Mouse (Mus musculus): ENCODE results near the gene Sptlc2.
"Not testable (repeated sequence)": the region's sequence is repeated elsewhere in the genome, so short reads cannot be mapped to it uniquely, and the experiment has no call there.

Gene Sptlc2

DNA sequence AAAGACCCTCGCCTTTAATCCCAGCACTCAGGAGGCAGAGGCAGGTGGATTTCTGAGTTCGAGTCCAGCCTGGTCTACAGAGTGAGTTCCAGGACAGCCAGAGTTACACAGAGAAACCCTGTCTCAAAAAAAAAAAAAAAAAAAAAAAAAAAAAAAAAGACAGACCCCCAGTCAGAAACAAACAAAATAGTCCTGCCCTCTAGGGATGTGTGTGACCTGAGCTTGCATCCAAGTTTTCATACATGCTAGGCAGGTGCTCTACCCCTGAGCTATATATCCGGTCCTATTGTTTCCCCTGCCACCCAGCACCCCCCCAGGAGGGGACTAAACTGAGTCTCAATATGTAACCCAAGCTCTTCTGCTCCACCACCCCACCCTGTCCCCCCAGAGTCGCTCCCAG, 110.9 kb downstream of the Sptlc2 start:
- DNase-seq (ENCODE audit: low spot score), result not testable (repeated sequence)

DNA sequence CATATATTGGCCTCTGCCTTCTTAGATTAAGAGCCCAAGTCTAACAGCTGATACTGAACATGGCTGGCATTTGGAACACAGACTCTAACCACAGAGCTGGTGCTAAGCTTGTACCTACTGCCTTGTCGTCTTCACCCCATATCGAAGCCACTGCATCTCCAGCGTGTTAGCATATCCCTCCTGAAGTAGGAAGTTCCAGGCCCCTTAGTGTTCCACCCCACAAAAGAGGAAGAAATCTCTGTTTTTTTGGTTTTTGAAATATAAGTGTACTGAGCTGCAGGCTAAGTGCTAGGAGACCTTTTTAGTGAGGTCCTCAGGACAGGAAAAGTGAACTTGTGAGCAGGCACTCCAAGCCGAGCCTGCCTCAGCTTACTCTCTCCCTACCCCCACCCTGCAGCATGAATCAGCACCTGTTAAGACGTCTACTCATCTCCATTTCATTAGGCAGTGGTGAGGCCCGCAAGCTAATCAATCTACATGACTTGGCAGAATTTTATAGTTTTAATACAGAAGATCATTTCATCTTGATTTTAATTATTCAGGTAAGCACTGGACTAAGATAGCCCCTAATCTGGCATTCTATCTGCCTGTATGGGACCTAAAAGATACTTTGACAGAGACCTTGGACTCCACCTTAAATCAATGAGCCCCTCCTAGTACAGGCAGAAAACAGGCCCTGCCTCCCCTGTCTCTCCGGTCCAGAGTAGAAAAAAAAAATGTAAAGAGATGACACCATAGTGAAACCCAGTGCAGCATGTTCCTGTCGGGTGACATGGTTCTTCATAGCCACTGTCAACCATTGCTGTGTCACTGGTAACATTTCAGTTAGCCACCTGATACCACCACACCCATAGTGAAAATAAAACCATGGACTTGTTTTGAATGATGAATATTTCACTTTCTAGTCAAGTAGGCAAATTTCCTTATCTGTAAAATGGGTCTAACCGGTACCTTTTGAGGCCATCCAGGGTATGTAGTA, 113.0 kb downstream of the Sptlc2 start:
- DNase-seq (ENCODE audit: low spot score), result no peak

DNA sequence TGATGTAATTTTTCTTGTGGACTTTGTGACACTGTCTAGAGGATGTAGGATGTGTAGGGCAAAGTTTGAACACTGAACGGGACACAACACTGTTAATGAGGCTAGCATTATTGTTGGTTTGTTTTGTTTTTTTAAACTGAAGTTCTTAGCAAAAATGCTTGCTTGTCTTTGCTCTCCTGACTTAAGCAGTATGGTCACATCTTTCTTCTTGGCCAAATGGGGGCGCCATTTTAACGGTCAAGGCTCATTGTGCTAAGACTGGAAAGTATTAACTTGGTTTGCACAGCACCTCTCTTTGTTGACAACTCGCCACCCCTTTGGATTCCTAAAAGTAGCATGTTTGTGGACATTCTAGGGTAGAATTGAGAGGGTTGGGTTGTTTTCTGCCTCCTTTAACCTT, 120.5 kb downstream of the Sptlc2 start:
- peak; percentile 11 for DNase-seq (ENCODE audit: low spot score)

DNA sequence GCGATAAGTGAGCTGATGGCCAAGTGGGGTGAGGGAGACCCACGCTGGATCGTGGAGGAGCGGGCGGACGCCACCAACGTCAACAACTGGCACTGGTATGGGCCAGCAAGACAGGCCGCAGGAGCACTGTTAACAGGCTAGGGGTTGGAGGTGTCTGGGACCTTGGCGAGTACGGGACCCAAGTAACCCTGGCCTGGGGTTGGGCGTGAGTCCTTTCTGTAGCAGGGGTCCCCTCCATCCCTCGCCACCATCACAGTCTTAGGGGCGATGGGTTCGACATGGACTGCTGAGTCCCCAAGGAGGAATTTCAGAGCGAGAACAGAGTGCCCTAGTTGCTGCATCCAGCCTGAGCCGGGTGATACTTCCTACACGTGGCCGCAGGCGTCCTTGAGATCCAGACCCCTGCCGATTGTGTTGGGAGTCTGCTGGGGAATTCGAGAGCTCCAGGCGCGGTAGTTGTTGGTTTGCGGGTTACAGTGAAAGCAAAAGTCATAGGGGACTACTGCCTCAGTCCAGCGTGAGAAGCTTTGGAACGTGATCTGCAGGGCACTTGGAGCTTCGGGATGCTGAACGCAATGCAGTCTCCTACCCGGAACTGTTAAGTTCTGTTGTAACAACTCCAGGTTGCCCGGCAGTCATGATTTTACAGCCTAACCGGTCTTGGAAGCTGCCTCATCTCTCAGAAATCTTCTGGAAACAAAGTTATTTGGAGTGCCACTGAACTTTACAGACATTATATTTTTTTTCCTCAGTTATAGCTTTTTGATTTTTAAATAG, 121.1 kb downstream of the Sptlc2 start:
- DNase-seq (ENCODE audit: low spot score), result peak; percentile 7

DNA sequence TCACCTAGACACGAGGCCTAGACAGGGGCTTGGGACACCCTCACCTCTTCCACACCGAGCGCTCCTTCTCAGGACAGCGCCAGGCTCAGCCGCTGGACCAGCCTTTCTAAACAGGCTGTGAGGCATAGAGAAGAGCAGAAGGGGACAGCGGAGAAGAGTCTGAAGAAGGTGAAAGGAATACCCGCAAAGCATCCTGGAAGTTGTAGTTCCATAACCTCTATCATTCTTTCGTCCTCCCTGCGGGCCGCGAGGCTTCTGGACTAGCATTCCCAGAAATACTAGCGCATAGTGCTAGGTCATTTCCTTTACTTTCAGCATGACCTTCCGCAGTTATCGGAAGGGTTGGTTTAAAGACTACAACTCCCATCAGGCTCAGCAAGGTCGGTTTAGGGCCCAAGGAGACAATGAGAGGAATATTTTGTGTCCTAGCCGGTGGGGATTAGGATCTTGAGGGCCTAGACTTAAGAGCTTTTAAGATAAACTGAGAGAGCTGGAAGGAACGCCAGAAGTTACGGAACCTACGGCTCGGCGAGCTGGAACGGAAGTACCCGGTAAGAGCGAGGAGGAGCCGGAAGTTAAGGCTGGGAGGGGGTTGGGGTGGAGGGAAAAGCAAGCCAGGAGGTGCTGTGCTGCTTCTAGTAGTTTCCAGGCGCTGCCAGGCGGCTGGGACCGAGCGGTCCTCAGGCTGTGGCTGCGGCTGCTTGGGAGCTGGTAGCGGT, 121.9 kb downstream of the Sptlc2 start, which contains the start of the genes Vipas39 and Ahsa1:
Vipas39 (minus strand) TSS at position 149 of the 719 bp plus-strand sequence.
Ahsa1 (plus strand) TSS at position 372 of the 719 bp plus-strand sequence.
- DNase-seq (ENCODE audit: low spot score), result peak; percentile 64

DNA sequence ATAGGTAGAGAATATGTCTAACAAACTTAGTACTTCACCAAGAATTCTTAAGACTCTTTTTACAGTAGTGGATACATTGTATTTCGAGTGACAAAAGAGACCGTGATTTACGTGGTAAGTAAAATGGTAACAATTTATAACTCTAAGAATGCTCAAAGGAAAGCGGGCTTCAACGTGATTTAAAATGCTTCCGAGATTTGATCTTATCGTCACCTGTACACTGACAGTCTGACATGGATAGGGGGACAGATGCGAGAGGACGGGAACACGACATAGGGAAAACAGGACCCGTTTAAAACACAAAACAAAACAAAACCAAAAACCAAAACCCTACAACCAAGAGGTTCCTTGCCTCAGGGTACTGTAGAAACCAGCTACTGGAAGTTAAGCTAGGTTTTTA, 122.7 kb downstream of the Sptlc2 start:
- DNase-seq (ENCODE audit: low spot score), result no peak

DNA sequence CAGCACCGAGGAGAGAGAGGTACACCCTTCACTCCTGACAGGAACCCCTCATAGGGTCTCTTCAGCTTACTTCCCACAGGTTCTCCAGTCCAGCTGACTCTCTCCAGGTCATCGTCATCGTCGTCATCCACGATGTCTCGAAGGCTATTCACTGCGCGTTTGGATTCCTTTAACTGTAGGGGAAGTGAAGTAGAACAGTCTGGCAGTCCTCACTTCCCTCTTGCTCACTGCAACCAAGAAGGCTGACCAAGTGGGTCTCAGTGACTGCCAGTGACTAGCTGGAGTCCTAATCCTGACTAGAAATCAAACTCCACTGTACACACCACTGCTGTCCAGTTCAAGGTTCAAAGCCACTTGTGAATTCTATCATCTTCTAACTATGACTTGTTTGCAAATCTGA, 127.6 kb downstream of the Sptlc2 start:
- DNase-seq (ENCODE audit: low spot score), result no peak

DNA sequence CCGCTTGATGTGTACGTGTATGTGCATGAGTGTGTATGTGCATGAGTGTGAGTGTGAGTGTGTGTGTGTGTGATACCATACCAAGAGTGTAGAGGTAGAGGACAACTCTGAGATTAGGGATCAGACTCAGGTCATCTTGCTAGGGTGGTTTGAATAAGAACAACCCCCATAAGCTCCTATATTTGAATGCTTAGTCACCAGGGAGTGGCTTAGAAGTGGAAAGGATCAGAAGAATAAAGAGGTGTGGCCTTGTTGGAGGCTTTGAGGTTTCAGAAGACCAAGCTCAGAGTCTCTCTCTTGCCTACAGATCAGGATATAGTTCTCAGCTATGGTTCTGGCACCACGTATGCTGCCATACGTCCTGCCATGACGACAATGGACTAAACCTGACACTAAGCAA, 131.5 kb downstream of the Sptlc2 start:
- DNase-seq (ENCODE audit: low spot score), result no peak

All from urinary bladder, postnatal 25 days (tissue).